Mouse (Mus musculus) c-Kit-positive CD71-positive TER-119-positive erythroid progenitor cells, embryonic 14.5 days (primary cell): ENCODE measurements around the gene Pax8.

Source experiments
- DNase-seq: peaks from one replicate; pipeline ENCODE4 v3.0.0-alpha.2; 2013; ENCODE audit warnings: low spot score

Gene Pax8

GRCm38 (mm10) chr2:24475420-24475819, at the start of gene Pax8:
Gene Pax8, minus strand, starts transcription at chr2:24475599.
- DNase-seq = no peak

- no peak for DNase-seq
These were observed 46.2 kb upstream of the Pax8 start for GRCm38 (mm10) chr2:24521430-24522226.

DNA sequence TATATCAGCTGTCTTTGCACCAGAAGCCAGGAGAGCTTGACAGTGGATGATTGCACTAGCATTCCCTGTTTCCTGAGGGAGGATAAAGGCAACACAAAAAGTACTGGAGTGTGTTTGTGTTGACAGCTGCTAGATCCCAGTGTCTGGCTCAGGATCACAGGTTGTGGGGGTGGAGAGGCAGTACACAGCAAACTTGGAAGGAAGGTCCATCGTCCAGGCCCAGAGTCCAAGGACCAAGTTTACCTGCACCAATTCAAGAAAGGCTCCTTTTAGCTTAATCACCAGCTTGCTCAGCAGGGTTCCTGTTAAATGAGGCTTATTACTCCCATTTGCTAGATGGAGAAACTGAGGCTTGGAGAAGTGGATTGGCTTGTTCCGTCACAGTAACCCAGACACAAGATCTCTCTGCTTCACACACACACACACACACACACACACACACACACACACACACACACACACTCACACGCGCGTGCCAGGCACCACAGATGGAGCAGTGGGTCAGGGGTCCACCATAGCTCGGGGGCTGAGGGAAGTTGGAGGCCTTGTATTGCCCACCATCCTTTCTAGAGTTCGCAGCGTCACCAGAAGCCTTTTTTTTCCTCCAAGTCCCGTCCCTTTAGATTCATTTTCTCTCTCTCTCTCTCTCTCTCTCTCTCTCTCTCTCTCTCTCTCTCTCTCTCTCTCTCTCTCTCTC, 45.3 kb upstream of the Pax8 start:
- DNase-seq = no peak

GRCm38 (mm10) chr2:24516946-24517345, 41.5 kb upstream of the Pax8 start:
- no peak for DNase-seq

- no peak for DNase-seq
These were observed 32.0 kb upstream of the Pax8 start for GRCm38 (mm10) chr2:24507359-24507758.

DNA sequence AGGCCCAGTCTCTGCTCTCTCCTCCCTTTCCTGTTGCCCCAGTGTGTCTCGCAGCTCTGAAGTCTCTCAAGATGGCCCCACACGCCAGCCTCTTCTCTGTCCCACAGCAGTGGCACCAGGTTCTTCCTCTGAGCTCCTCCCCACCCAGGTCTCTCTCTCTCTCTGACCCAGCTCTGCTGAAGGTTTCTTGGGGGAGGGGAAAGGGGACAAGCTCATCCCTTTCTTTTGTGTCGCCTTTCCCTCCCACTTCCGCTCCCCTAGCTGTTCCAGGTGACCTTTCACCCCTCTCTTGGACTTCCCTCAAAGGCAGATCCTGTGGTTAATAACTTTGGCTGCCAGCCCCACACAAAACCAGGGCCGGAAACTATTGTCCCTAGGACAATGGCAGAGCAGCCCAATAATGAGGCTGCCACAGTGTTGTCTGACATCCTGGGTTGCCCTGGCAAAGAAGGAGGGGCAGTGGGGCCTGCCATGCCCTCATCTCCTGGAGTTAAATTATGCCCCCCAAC, 27.6 kb upstream of the Pax8 start:
- DNase-seq = no peak

DNA sequence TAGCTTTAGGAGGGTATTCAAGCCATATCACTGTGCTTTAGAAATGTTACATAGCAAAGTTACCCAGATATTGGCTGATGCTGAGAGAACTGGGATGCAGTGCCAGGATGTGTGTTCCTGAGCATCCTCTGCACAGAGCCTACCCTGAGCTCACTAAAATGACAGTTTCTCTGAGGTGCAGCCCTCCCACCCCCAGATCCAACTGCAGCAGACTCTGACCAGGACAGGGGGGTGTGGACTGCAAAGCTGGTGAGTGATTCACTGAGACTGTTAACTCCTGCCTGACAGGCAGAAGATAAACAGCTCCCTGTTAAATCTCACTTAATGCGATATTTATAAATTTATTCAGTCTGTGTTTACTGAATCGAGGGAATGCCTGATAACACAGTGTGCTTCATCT, 25.5 kb upstream of the Pax8 start:
- no peak for DNase-seq

GRCm38 (mm10) chr2:24490564-24490963, 15.2 kb upstream of the Pax8 start:
- DNase-seq = no peak

DNA sequence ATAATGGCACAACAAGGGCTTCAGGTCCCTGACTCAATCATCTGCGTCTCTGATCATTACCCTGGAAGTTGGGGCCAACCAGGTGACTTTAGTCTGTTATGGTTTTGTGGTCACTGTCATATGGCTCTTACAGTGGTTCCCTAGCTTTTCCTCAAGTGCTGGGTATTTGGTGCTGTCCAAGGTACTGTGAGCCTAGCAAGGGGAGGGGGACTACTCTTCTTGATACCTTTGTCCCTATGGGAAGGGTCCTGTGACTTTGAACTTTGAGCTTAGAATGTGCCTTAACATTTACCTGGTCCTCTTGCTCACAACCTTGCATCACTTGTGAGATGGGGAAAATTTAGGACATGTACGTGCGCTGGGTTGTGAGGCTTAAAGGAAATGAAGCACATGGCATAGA, 13.3 kb upstream of the Pax8 start:
- no peak for DNase-seq

DNA sequence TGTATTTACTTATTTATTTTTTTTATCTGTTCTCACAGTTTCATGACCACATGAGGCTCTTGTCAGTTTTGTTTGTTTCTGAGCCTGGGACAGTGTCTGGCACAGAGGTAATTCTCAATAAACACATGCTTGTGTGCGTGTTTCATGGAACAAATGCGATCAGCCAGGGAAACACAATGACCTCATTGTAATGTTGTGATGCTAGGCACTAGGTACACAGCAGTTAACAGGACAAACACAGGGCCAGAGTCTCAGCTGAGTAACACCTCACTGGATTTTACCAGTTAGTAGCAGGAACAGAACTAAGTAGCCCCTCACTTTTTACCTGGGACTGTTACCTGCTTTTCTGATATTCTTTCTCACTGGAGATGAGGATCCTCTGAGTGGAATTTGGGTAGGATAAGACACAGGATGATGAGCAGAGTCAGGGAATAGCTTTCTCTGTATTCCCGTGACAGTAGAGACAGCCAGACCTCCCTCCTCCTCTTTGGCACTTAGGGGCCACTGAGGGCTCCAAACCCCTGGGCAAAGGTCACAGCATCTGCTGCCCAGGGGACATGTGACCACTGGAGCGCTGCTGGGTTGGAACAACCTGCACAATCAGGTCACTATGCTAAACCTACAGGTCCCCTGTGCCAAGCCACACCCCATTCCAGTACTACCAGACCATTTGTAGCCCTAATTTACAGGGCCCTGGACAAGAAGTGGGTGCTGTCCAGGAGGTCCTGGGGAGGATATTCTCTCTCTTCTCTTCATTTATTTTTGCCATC, 11.8 kb upstream of the Pax8 start:
- no peak for DNase-seq

DNA sequence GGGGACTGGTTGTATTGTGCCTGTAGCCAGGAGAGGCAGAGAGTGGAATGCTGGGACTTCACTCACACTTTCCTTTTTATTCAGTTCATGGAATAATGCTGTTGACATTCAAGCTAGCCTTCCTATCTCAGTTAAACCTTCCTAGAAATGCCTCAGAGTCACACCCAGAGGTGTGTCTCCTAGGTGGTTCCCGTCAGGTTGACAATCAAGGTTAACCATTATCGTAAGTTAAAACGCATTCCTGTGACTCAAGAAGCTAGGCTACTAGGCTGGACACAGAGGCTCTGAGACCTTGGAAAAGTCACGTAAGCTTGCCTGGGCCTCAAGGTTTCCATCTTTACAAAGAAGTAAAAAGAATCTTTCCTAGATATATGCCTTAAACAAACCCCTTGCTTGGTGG, 10.0 kb upstream of the Pax8 start:
- no peak for DNase-seq

DNA sequence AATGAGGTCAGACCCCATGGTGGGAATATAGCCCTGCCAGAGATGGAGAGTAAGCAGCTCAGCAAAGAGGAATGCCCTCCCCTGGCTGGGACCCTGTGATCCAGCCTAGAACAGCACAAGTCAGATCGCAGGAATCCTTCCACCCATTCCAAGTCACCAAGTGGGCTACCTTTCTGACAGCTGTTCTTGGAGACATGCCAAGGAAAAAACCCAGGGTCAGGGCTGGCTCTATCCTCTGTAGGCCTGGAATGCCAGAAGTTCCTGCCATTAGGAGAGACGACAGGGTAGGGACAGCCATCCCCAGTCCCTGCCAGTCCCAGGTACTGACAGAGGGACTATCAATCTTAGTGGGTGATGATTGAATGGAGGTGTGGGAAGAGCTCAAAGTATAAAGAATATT, 4.5 kb upstream of the Pax8 start:
- DNase-seq = no peak

- no peak for DNase-seq
These were observed 3.8 kb upstream of the Pax8 start for GRCm38 (mm10) chr2:24479151-24479550.

DNA sequence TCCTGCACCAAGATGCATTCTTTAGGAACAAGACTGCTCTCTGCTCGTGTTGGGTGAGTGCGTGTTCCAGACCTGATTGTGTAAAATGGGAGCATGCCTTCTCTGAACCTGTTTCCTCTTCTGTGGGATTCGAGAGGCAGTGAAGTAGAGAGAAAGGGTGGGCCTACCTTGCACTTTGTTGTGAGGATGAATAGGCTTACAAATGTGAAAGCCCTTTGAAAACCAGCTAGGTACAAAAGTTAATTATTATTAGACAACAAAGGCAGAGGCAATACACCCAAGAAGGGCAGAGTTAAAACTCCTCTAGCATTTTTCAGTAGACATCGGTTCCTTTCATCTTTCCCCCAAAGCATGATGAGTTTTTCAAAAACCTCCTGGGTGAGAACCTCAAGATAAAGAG, 3.2 kb upstream of the Pax8 start:
- DNase-seq = no peak

GRCm38 (mm10) chr2:24474514-24475378, 653 bp downstream of the Pax8 start:
- no peak for DNase-seq

GRCm38 (mm10) chr2:24473641-24474511, 1.5 kb downstream of the Pax8 start:
- no peak for DNase-seq

DNA sequence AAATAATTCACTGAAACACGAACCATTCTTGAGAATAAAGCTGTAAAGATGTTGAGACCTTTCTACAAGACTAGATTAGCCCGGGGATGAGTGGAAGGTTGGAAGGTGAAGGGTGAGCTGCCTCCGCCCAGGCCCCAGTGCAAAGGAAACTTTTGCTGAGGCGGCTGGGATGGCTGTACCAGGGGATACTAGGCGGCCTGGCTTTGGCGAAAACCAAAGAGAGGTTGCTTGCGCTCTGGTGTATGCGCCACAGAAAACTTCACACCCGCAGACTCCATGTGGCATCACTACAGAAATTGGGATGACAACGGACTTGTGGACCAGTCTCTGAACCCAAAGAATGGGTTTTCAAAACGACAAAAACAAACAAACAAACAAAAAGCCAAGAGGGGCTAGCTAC, 2.7 kb downstream of the Pax8 start:
- no peak for DNase-seq

DNA sequence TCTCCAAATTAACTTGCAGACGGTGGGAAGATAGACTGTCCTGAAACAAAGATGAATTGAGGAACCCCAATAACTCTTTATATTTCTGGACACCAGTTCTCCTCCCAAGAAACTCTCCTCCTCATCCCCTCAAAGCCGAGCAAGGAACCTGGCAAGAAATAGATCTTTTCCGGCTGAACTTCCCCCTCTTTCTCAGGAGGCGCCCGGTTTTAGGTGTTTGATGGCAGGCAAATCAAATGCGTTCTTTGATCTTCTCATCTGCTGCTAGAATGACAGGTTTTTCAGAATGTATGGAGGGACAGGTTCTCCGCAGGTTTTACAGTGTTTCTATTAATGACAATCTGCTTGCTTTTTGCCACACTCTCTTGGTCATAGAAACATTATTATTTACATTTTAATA, 3.3 kb downstream of the Pax8 start:
- DNase-seq = no peak

- DNase-seq = no peak
These were observed 6.3 kb downstream of the Pax8 start for GRCm38 (mm10) chr2:24469102-24469501.

DNA sequence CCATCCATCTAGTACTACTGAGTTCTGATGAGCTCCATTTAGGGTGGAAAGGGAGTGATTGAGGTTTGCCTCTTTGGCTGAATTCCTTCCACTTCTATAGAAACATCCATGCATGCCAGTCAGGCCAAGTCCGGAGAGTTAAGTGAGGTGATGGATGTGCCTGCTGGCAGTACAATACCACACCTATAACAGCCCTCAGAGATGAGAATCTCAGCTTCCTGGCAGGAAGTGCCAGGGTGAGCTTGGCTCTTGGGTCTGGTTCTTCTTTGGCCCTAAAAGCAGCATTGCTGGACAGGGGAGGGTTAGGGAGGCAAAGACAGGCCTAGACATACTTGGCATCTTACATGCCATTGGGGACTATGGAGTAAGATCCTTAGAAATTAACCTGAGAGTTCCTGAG, 7.0 kb downstream of the Pax8 start:
- no peak for DNase-seq

DNA sequence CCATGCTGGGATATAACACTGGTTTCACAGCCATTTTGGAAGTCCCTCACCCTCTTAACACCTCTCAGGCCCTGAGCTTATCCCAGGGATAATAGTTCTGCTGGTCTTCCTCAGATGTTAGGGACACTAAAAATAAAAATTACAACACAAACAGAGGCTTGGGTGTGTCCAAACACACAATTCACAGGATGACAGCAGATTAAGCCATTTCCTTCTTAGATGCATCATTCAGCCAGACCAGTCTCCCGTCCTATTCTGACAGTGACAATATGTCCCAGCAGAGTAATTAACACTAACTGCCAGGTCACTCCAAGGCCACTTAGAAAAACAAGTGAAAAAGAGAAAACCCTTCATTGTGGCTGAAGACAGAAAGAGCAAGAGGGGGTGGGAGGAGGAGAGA, 8.2 kb downstream of the Pax8 start:
- no peak for DNase-seq
